Mouse (Mus musculus) forebrain, embryonic 16.5 days (tissue): Measurements from ENCODE around the gene Tenm3. TPM values are rescaled to one million over a fixed set of nuclear protein-coding genes. Genes with fewer than 3 reads are reported as not detected.

Experiments
- ATAC-seq: fragments of 200-750 bp; cut with Nextera tagmentation; 2 replicates; pipeline ENCODE4 v1.8.0; 2017; ENCODE audit warnings: mild to moderate bottlenecking, moderate library complexity
- H3K27ac ChIP-seq: fragments of 300-500 bp; sonication (generic); 2 replicates; pipeline ENCODE4 v1.5.1; 2014; ENCODE audit warnings: low read length, control low read depth
- H3K27me3 ChIP-seq: fragments of 300-500 bp; sonication (generic); replicated peaks from 2 replicates; pipeline ENCODE4 v1.6.1; 2014; ENCODE audit warnings: low read length; ENCODE audit not compliant: control insufficient read depth, insufficient read depth
- H3K36me3 ChIP-seq: fragments of 300-500 bp; sonication (generic); 2 replicates; pipeline ENCODE4 v1.6.1; 2014; ENCODE audit not compliant: control insufficient read depth, insufficient read depth
- H3K4me1 ChIP-seq: fragments of 300-500 bp; sonication (generic); replicated peaks from 2 replicates; pipeline ENCODE4 v1.6.1; 2014; ENCODE audit warnings: low read length; ENCODE audit not compliant: control insufficient read depth, insufficient read depth
- H3K4me2 ChIP-seq: fragments of 300-500 bp; sonication (generic); 2 replicates; pipeline ENCODE4 v1.6.1; 2014; ENCODE audit warnings: mild to moderate bottlenecking, low read length, control low read depth
- H3K4me3 ChIP-seq: fragments of 300-500 bp; sonication (generic); replicated peaks from 2 replicates; pipeline ENCODE4 v1.5.1; 2014; ENCODE audit warnings: mild to moderate bottlenecking, low read length, control low read depth
- H3K9ac ChIP-seq: fragments of 300-500 bp; sonication (generic); replicated peaks from 2 replicates; pipeline ENCODE4 v1.6.1; 2014; ENCODE audit warnings: low read depth, low read length, control low read depth
- H3K9me3 ChIP-seq: fragments of 300-500 bp; sonication (generic); 2 replicates; pipeline ENCODE4 v1.6.1; 2016; ENCODE audit warnings: low read length; ENCODE audit not compliant: control insufficient read depth
- WGBS: fragments of 180-500 bp; shearing (Covaris S2); extraction: QIAGEN DNeasy Blood & Tissue Kit; methylation state at CpG from one replicate; pipeline ENCODE4 v1.1.7; 2014; 5-methylcytosine and 5-hydroxymethylcytosine counted together
- polyA plus RNA-seq: library from polyadenylated mRNA; unstranded; fragments of >200 nt; fragmentation: Nextera tagmentation; extraction: Ambion mirVana; gene quantifications from 2 replicates; pipeline ENCODE4 v1.2.1, GENCODE M21; 2015

Tenm3 gene
- polyA plus RNA-seq, 1 experiment from 2014 or later: 24.8 TPM

DNA sequence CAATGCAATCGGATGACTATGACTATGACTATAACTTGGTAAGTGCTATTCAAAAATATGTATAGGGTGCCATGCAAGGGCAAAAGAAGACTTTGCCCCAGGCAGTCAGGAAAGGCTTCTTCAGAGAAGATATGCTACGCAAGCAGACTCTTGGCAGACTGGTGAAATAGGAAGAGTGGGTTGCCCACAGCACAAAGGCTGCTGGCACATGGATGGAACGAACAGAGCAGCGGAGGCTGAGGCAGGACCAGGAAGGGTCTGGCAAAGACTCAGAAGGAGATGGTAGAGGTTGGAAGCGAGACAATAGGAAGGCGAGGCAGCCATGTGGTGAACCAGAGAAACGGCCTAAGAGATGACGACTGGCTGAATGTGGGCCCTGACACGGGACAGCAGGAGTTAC, 294.8 kb downstream of the Tenm3 start:
- Histone ChIP-seq H3K9ac (no peak overlapping the region), H3K27me3 (no peaks in the 10 kb centered on the region), H3K9me3 (no peaks in the 10 kb centered on the region), H3K36me3 (no peaks in the 10 kb centered on the region), H3K4me1 (peaks cover 6% of the 10 kb centered on the region), H3K27ac (no peak overlapping the region), H3K4me2 (no peak overlapping the region), H3K4me3 (no peak overlapping the region)
- 84% methylated on average over 9 of the region's 9 CpGs for WGBS
- no peak for ATAC-seq

- Histone ChIP-seq H3K9ac (no peak overlapping the region), H3K4me3 (no peak overlapping the region), H3K27ac (no peak overlapping the region), H3K9me3 (no peaks in the 10 kb centered on the region), H3K4me1 (no peaks in the 10 kb centered on the region; the same call in 1 of the 2 replicates), H3K27me3 (no peaks in the 10 kb centered on the region), H3K36me3 (no peaks in the 10 kb centered on the region), H3K4me2 (no peak overlapping the region)
- WGBS: 70% methylated on average over 5 of the region's 5 CpGs
- no peak for ATAC-seq
Observed at GRCm38 (mm10) chr8:48545631-48546030, 298.1 kb downstream of the Tenm3 start.

GRCm38 (mm10) chr8:48544840-48545239, 298.9 kb downstream of the Tenm3 start:
- no peak for ATAC-seq
- no peak overlapping the region for H3K4me2 ChIP-seq
- no peaks in the 10 kb centered on the region for H3K36me3 ChIP-seq
- H3K27me3 ChIP-seq: no peaks in the 10 kb centered on the region
- no peak overlapping the region for H3K27ac ChIP-seq
- WGBS: 54% methylated on average over 7 of the region's 7 CpGs
- H3K4me1 ChIP-seq: no peaks in the 10 kb centered on the region; the same call in 1 of the 2 replicates
- no peak overlapping the region for H3K4me3 ChIP-seq
- no peaks in the 10 kb centered on the region for H3K9me3 ChIP-seq
- H3K9ac ChIP-seq: no peak overlapping the region

GRCm38 (mm10) chr8:48542141-48542540, 301.6 kb downstream of the Tenm3 start:
- no peaks in the 10 kb centered on the region for H3K36me3 ChIP-seq
- H3K4me3 ChIP-seq: no peak overlapping the region
- 67% methylated on average over 17 of the region's 17 CpGs for WGBS
- no peaks in the 10 kb centered on the region for H3K9me3 ChIP-seq
- H3K27ac ChIP-seq: no peak overlapping the region
- no peak overlapping the region for H3K9ac ChIP-seq
- peak overlapping the region; percentile 18; the same call in 1 of the 2 replicates for H3K4me2 ChIP-seq
- no peaks in the 10 kb centered on the region for H3K27me3 ChIP-seq
- H3K4me1 ChIP-seq: no peaks in the 10 kb centered on the region; the same call in 1 of the 2 replicates
- no peak for ATAC-seq

DNA sequence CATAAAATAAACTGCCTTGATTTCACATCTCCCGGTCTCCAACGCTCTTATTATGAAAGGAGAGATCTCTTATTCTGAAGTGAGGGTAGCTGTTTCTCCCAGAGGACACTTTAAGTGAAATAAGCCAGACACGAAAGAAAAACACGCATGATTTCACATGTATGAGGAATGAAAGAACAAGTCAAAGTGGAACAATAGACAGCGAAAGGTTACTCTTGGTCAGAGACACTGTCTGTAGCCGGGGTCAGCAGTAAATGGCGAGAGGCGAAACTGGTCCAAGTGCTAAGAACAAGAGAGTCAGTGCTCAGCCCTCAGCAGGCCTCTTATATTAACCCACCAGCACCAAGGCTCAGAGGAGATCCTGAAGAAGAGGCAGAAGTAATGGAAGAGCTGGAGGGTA, 302.9 kb downstream of the Tenm3 start:
- Histone ChIP-seq H3K27me3 (no peaks in the 10 kb centered on the region), H3K27ac (no peak overlapping the region), H3K4me2 (no peak overlapping the region), H3K9ac (no peak overlapping the region), H3K4me3 (no peak overlapping the region), H3K9me3 (no peaks in the 10 kb centered on the region), H3K36me3 (no peaks in the 10 kb centered on the region), H3K4me1 (no peaks in the 10 kb centered on the region; the same call in 1 of the 2 replicates)
- WGBS: 41% methylated on average over 8 of the region's 8 CpGs
- no peak for ATAC-seq

DNA sequence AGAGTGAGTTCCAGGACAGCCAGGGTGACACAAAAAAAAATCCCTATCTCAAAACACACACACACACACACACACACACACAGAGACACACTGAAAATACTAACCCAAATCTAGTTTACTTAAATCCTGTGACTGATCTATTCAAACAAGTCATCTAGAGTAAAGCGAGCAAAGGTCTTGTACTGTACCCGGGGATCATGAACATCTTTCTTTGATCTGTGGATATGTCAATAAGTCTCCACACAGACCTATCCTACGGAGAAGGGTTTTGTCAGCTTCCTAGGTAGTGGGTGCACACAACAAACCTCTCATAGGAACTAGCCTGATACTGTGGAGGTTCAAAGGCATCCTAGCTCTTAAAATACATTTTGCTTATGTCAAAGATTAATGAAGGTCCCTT, 307.9 kb downstream of the Tenm3 start:
- WGBS: 96% methylated on average over 3 of the region's 3 CpGs
- ATAC-seq: no peak

GRCm38 (mm10) chr8:48531795-48532194, 312.0 kb downstream of the Tenm3 start:
- Histone ChIP-seq H3K9me3 (no peaks in the 10 kb centered on the region), H3K27me3 (no peaks in the 10 kb centered on the region), H3K4me1 (no peaks in the 10 kb centered on the region), H3K36me3 (no peaks in the 10 kb centered on the region), H3K27ac (no peak overlapping the region), H3K9ac (no peak overlapping the region), H3K4me2 (no peak overlapping the region), H3K4me3 (no peak overlapping the region)
- WGBS: 93% methylated on average over 5 of the region's 5 CpGs
- ATAC-seq: no peak

More for the DNA sequence above, 307.9 kb downstream of the Tenm3 start:
- H3K9ac ChIP-seq: no peak overlapping the region
- H3K27me3 ChIP-seq: no peaks in the 10 kb centered on the region
- H3K4me2 ChIP-seq: no peak overlapping the region
- H3K36me3 ChIP-seq: no peaks in the 10 kb centered on the region
- H3K27ac ChIP-seq: no peak overlapping the region
- no peaks in the 10 kb centered on the region for H3K4me1 ChIP-seq
- H3K9me3 ChIP-seq: no peaks in the 10 kb centered on the region
- no peak overlapping the region for H3K4me3 ChIP-seq

- H3K4me2 ChIP-seq: no peak overlapping the region
- no peaks in the 10 kb centered on the region for H3K4me1 ChIP-seq
- H3K27ac ChIP-seq: no peak overlapping the region
- no peaks in the 10 kb centered on the region for H3K27me3 ChIP-seq
- WGBS: 80% methylated on average over 11 of the region's 11 CpGs
- H3K36me3 ChIP-seq: no peaks in the 10 kb centered on the region
- no peak overlapping the region for H3K4me3 ChIP-seq
- no peak overlapping the region for H3K9ac ChIP-seq
- H3K9me3 ChIP-seq: no peaks in the 10 kb centered on the region
- ATAC-seq: no peak
Observed at GRCm38 (mm10) chr8:48530916-48531570, 312.7 kb downstream of the Tenm3 start.

GRCm38 (mm10) chr8:48527418-48527817, 316.3 kb downstream of the Tenm3 start:
- H3K27ac ChIP-seq: no peak overlapping the region
- H3K4me2 ChIP-seq: no peak overlapping the region
- no peak overlapping the region for H3K9ac ChIP-seq
- H3K27me3 ChIP-seq: no peaks in the 10 kb centered on the region
- H3K4me1 ChIP-seq: no peaks in the 10 kb centered on the region
- H3K4me3 ChIP-seq: no peak overlapping the region
- no peaks in the 10 kb centered on the region for H3K9me3 ChIP-seq
- WGBS: 22% methylated on average over 6 of the region's 6 CpGs
- no peaks in the 10 kb centered on the region for H3K36me3 ChIP-seq
- no peak for ATAC-seq
